Mouse (Mus musculus): ENCODE measurements around the gene Ccdc88c.

- TF ChIP-seq POLR2A (IDR thresholded peaks at IDR 0.05; ENCODE audit: borderline replicate concordance, control insufficient read depth, low read depth, low read length) (no peak), CTCF (IDR thresholded peaks at IDR 0.05; ENCODE audit: control insufficient read depth, insufficient read depth, low read length) (no peak)
These were observed 80.8 kb downstream of the Ccdc88c start for GRCm38 (mm10) chr12:100948021-100948420.
